Mouse (Mus musculus) ZHBTc4 (cell line): ENCODE measurements around the gene Prl2c3.
"Not testable (repeated sequence)": the region's sequence is repeated elsewhere in the genome, so short reads cannot be mapped to it uniquely, and the experiment has no call there.

ENCODE experiments used
- DNase-seq: peaks from one replicate; pipeline ENCODE4 v3.0.0-alpha.2; 2011; ENCODE audit warnings: low read depth, low spot score

Prl2c3 gene

GRCm38 (mm10) chr13:12799979-12800378, at the start of gene Prl2c3:
Prl2c3 (minus strand) TSS chr13:12800079.
- not testable (repeated sequence) for DNase-seq

GRCm38 (mm10) chr13:12848254-12848653, 48.4 kb upstream of the Prl2c3 start:
- DNase-seq, result not testable (repeated sequence)

- DNase-seq, result not testable (repeated sequence)
These were observed 44.8 kb upstream of the Prl2c3 start for GRCm38 (mm10) chr13:12844701-12845100.

- DNase-seq, result not testable (repeated sequence)
These were observed 37.7 kb upstream of the Prl2c3 start for GRCm38 (mm10) chr13:12837546-12837945.

- peak; percentile 18 for DNase-seq
These were observed 31.9 kb upstream of the Prl2c3 start for GRCm38 (mm10) chr13:12831769-12832168.

GRCm38 (mm10) chr13:12829031-12829430, 29.2 kb upstream of the Prl2c3 start:
- DNase-seq, result peak; percentile 73

- not testable (repeated sequence) for DNase-seq
These were observed 24.8 kb upstream of the Prl2c3 start for GRCm38 (mm10) chr13:12824500-12825176.

- DNase-seq, result not testable (repeated sequence)
These were observed 14.0 kb upstream of the Prl2c3 start for GRCm38 (mm10) chr13:12813734-12814424.

GRCm38 (mm10) chr13:12809591-12809990, 9.7 kb upstream of the Prl2c3 start:
- DNase-seq, result no peak

GRCm38 (mm10) chr13:12808793-12809512, 9.1 kb upstream of the Prl2c3 start:
- not testable (repeated sequence) for DNase-seq

GRCm38 (mm10) chr13:12806496-12806895, 6.6 kb upstream of the Prl2c3 start:
- DNase-seq, result not testable (repeated sequence)

- DNase-seq, result peak; percentile 0
These were observed 30.3 kb downstream of the Prl2c3 start for GRCm38 (mm10) chr13:12769442-12770091.
